Mouse (Mus musculus): ENCODE data around the gene Ppp1r18. TPM values are rescaled to one million over a fixed set of nuclear protein-coding genes. Genes with fewer than 3 reads are reported as not detected.

The Ppp1r18 gene
- polyA plus RNA-seq, 1 experiment from 2014 or later: 22.2 TPM

GRCm38 (mm10) chr17:35903343-35903991, 38.1 kb downstream of the Ppp1r18 start:
- H3K36me3 ChIP-seq (ENCODE audit: insufficient read depth, low read length): peaks cover 39% of the 10 kb centered on the region
- H3K9me3 ChIP-seq (ENCODE audit: low read length): no peaks in the 10 kb centered on the region
- peak overlapping the region; percentile 27 for H3K9ac ChIP-seq (replicated peaks; ENCODE audit: low read length)
- no peaks in the 10 kb centered on the region for H3K27me3 ChIP-seq (ENCODE audit: insufficient read depth, low read length)
- H3K4me2 ChIP-seq (replicated peaks; ENCODE audit: low read depth, low read length): no peak overlapping the region
- H3K4me1 ChIP-seq (ENCODE audit: insufficient read depth, low read length): peaks cover under 1% of the 10 kb centered on the region; the same call in 1 of the 2 replicates
- 82% methylated on average over 9 of the region's 9 CpGs for WGBS
- ATAC-seq (ENCODE audit: low FRiP score, low TSS enrichment): no peak
- H3K27ac ChIP-seq (ENCODE audit: low read length): no peak overlapping the region
- no peak overlapping the region for H3K4me3 ChIP-seq (ENCODE audit: low read length)

GRCm38 (mm10) chr17:35903992-35904355, 38.6 kb downstream of the Ppp1r18 start:
- WGBS: 65% methylated on average over 4 of the region's 4 CpGs
- Histone ChIP-seq H3K9ac (replicated peaks; ENCODE audit: low read length) (peak overlapping the region; percentile 27; the same call in 1 of the 2 replicates), H3K27me3 (ENCODE audit: insufficient read depth, low read length) (no peaks in the 10 kb centered on the region), H3K4me1 (ENCODE audit: insufficient read depth, low read length) (peaks cover 6% of the 10 kb centered on the region), H3K4me3 (ENCODE audit: low read length) (no peak overlapping the region), H3K9me3 (ENCODE audit: low read length) (no peaks in the 10 kb centered on the region), H3K4me2 (replicated peaks; ENCODE audit: low read depth, low read length) (no peak overlapping the region), H3K27ac (ENCODE audit: low read length) (no peak overlapping the region), H3K36me3 (ENCODE audit: insufficient read depth, low read length) (peaks cover 39% of the 10 kb centered on the region)
- no peak for ATAC-seq (ENCODE audit: low FRiP score, low TSS enrichment)

- ATAC-seq (ENCODE audit: low FRiP score, low TSS enrichment): no peak
- 100% methylated on average over 1 of the region's 1 CpGs for WGBS
- H3K36me3 ChIP-seq (ENCODE audit: insufficient read depth, low read length): peaks cover 32% of the 10 kb centered on the region
These were observed 40.2 kb downstream of the Ppp1r18 start for GRCm38 (mm10) chr17:35905587-35905986.

GRCm38 (mm10) chr17:35907609-35908008, 42.2 kb downstream of the Ppp1r18 start:
- Histone ChIP-seq H3K4me3 (ENCODE audit: low read length) (no peak overlapping the region), H3K27me3 (ENCODE audit: insufficient read depth, low read length) (no peaks in the 10 kb centered on the region), H3K9me3 (ENCODE audit: low read length) (no peaks in the 10 kb centered on the region), H3K9ac (replicated peaks; ENCODE audit: low read length) (no peak overlapping the region), H3K27ac (ENCODE audit: low read length) (no peak overlapping the region), H3K4me2 (replicated peaks; ENCODE audit: low read depth, low read length) (no peak overlapping the region), H3K4me1 (ENCODE audit: insufficient read depth, low read length) (peaks cover 13% of the 10 kb centered on the region), H3K36me3 (ENCODE audit: insufficient read depth, low read length) (peaks cover 31% of the 10 kb centered on the region)
- 74% methylated on average over 2 of the region's 2 CpGs for WGBS
- no peak for ATAC-seq (ENCODE audit: low FRiP score, low TSS enrichment)

More at GRCm38 (mm10) chr17:35905587-35905986, 40.2 kb downstream of the Ppp1r18 start:
- Histone ChIP-seq H3K27me3 (ENCODE audit: insufficient read depth, low read length) (no peaks in the 10 kb centered on the region), H3K4me2 (replicated peaks; ENCODE audit: low read depth, low read length) (no peak overlapping the region), H3K9ac (replicated peaks; ENCODE audit: low read length) (no peak overlapping the region), H3K4me1 (ENCODE audit: insufficient read depth, low read length) (peaks cover 13% of the 10 kb centered on the region), H3K4me3 (ENCODE audit: low read length) (no peak overlapping the region), H3K9me3 (ENCODE audit: low read length) (no peaks in the 10 kb centered on the region), H3K27ac (ENCODE audit: low read length) (no peak overlapping the region)

- H3K4me3 ChIP-seq (ENCODE audit: low read length): peak overlapping the region; percentile 73
- H3K27ac ChIP-seq (ENCODE audit: low read length): peak overlapping the region; percentile 82; the same call in 1 of the 2 replicates
- H3K9me3 ChIP-seq (ENCODE audit: low read length): no peaks in the 10 kb centered on the region
- peak overlapping the region; percentile 73 for H3K9ac ChIP-seq (replicated peaks; ENCODE audit: low read length)
- peak; percentile 55 for ATAC-seq (ENCODE audit: low FRiP score, low TSS enrichment)
- WGBS: 17% methylated on average over 20 of the region's 20 CpGs
- peaks cover 13% of the 10 kb centered on the region for H3K4me1 ChIP-seq (ENCODE audit: insufficient read depth, low read length)
- H3K4me2 ChIP-seq (replicated peaks; ENCODE audit: low read depth, low read length): peak overlapping the region; percentile 83
- H3K36me3 ChIP-seq (ENCODE audit: insufficient read depth, low read length): peaks cover 32% of the 10 kb centered on the region
- no peaks in the 10 kb centered on the region for H3K27me3 ChIP-seq (ENCODE audit: insufficient read depth, low read length)
These were observed 44.0 kb downstream of the Ppp1r18 start for GRCm38 (mm10) chr17:35909186-35909918.

- peaks cover 15% of the 10 kb centered on the region for H3K4me1 ChIP-seq (ENCODE audit: insufficient read depth, low read length)
- no peaks in the 10 kb centered on the region for H3K27me3 ChIP-seq (ENCODE audit: insufficient read depth, low read length)
- peak within 1 kb of the TSS; percentile 83 for H3K4me2 ChIP-seq (replicated peaks; ENCODE audit: low read depth, low read length)
- peak; percentile 92 for ATAC-seq (ENCODE audit: low FRiP score, low TSS enrichment)
- peak within 1 kb of the TSS; percentile 73 for H3K9ac ChIP-seq (replicated peaks; ENCODE audit: low read length)
- WGBS: 3% methylated on average over 25 of the region's 25 CpGs
- H3K36me3 ChIP-seq (ENCODE audit: insufficient read depth, low read length): peaks cover 32% of the 10 kb centered on the region
- H3K27ac ChIP-seq (ENCODE audit: low read length): peak within 1 kb of the TSS; percentile 82
- no peaks in the 10 kb centered on the region for H3K9me3 ChIP-seq (ENCODE audit: low read length)
- peak within 1 kb of the TSS; percentile 73 for H3K4me3 ChIP-seq (ENCODE audit: low read length)
These were observed 44.6 kb downstream of the Ppp1r18 start, which contains the start of gene Atat1 for GRCm38 (mm10) chr17:35909919-35910369. Gene Atat1, minus strand, starts transcription at chr17:35910075.

- H3K4me3 ChIP-seq (ENCODE audit: low read length): peak overlapping the region; percentile 85
- no peaks in the 10 kb centered on the region for H3K27me3 ChIP-seq (ENCODE audit: insufficient read depth, low read length)
- H3K9me3 ChIP-seq (ENCODE audit: low read length): no peaks in the 10 kb centered on the region
- H3K4me2 ChIP-seq (replicated peaks; ENCODE audit: low read depth, low read length): peak overlapping the region; percentile 75
- H3K27ac ChIP-seq (ENCODE audit: low read length): no peak overlapping the region
- H3K9ac ChIP-seq (replicated peaks; ENCODE audit: low read length): no peak overlapping the region
- peaks cover 18% of the 10 kb centered on the region; the same call in 1 of the 2 replicates for H3K36me3 ChIP-seq (ENCODE audit: insufficient read depth, low read length)
- H3K4me1 ChIP-seq (ENCODE audit: insufficient read depth, low read length): peaks cover 20% of the 10 kb centered on the region
- WGBS: 83% methylated on average over 6 of the region's 6 CpGs
- ATAC-seq (ENCODE audit: low FRiP score, low TSS enrichment): no peak
These were observed 49.6 kb downstream of the Ppp1r18 start for GRCm38 (mm10) chr17:35914975-35915374.

GRCm38 (mm10) chr17:35915538-35916296, 50.3 kb downstream of the Ppp1r18 start:
- Histone ChIP-seq H3K4me3 (ENCODE audit: low read length) (peak overlapping the region; percentile 85), H3K27me3 (ENCODE audit: insufficient read depth, low read length) (no peaks in the 10 kb centered on the region), H3K36me3 (ENCODE audit: insufficient read depth, low read length) (peaks cover 18% of the 10 kb centered on the region; the same call in 1 of the 2 replicates), H3K9me3 (ENCODE audit: low read length) (no peaks in the 10 kb centered on the region), H3K9ac (replicated peaks; ENCODE audit: low read length) (peak overlapping the region; percentile 83), H3K4me2 (replicated peaks; ENCODE audit: low read depth, low read length) (peak overlapping the region; percentile 75), H3K27ac (ENCODE audit: low read length) (peak overlapping the region; percentile 95), H3K4me1 (ENCODE audit: insufficient read depth, low read length) (peaks cover 25% of the 10 kb centered on the region)
- 2% methylated on average over 28 of the region's 28 CpGs for WGBS
- no peak for ATAC-seq (ENCODE audit: low FRiP score, low TSS enrichment)

GRCm38 (mm10) chr17:35916297-35917142, 51.1 kb downstream of the Ppp1r18 start, which contains the start of the genes Mrps18b and Ppp1r10:
Gene Mrps18b, minus strand, starts transcription at chr17:35916389.
Gene Ppp1r10, plus strand, starts transcription at chr17:35916434.
- H3K27ac ChIP-seq (ENCODE audit: low read length): peak within 1 kb of the TSS; percentile 95
- no peaks in the 10 kb centered on the region for H3K27me3 ChIP-seq (ENCODE audit: insufficient read depth, low read length)
- H3K9ac ChIP-seq (replicated peaks; ENCODE audit: low read length): peak within 1 kb of the TSS; percentile 98
- H3K4me3 ChIP-seq (ENCODE audit: low read length): peak within 1 kb of the TSS; percentile 85
- H3K9me3 ChIP-seq (ENCODE audit: low read length): no peaks in the 10 kb centered on the region
- WGBS: under 1% methylated on average over 83 of the region's 83 CpGs
- peak within 1 kb of the TSS; percentile 75 for H3K4me2 ChIP-seq (replicated peaks; ENCODE audit: low read depth, low read length)
- H3K36me3 ChIP-seq (ENCODE audit: insufficient read depth, low read length): peaks cover 18% of the 10 kb centered on the region; the same call in 1 of the 2 replicates
- H3K4me1 ChIP-seq (ENCODE audit: insufficient read depth, low read length): peaks cover 30% of the 10 kb centered on the region
- ATAC-seq (ENCODE audit: low FRiP score, low TSS enrichment): peak; percentile 97

Data from kidney, embryonic 16.5 days (tissue).